ENCODE assay signal across 8 mouse cellular contexts in genomic region chr17:34118873-34119248, GRCm38 (mm10). TPM values are rescaled to one million over a fixed set of nuclear protein-coding genes. Genes with fewer than 3 reads are reported as not detected.
DNase-seq lines count a peak whose midpoint lies in the region; ATAC-seq and TF ChIP-seq lines count a peak whose summit lies in the region.

No protein-coding gene starts in this region.

- H3K4me2 ChIP-seq in lung, postnatal 0 days (replicated peaks; ENCODE audit: low read depth, low read length) = peak overlapping the region; percentile 94
- peak overlapping the region; percentile 97 for H3K4me2 ChIP-seq in limb, embryonic 11.5 days (ENCODE audit: low read depth, severe bottlenecking)

- WGBS in lung, postnatal 0 days = 1% methylated on average over 35 of the region's 38 CpGs
- under 1% methylated on average over 38 of the region's 38 CpGs for WGBS in limb, embryonic 11.5 days
- WGBS in small intestine, adult 2 months = under 1% methylated on average over 38 of the region's 38 CpGs

- no peak for DNase-seq in lung, postnatal 0 days (ENCODE audit: low spot score)
- DNase-seq in lung, postnatal 4 days = no peak
- no peak for DNase-seq in limb, embryonic 11.5 days (ENCODE audit: low spot score)
- DNase-seq in right cerebral cortex, postnatal 4 days = no peak
- no peak for DNase-seq in adrenal gland, postnatal 4 days (ENCODE audit: low spot score in 2 of 2)

- ATAC-seq in lung, postnatal 0 days = peak; percentile 14; the same call in 1 of the 2 replicates
- ATAC-seq in limb, embryonic 11.5 days (ENCODE audit: insufficient number of reproducible peaks, low FRiP score, low TSS enrichment, low read depth) = no peak; the same call in 1 of the 2 replicates
- ATAC-seq in megakaryocyte-erythroid progenitor cell, adult 5-6 weeks (replicated peaks; ENCODE audit: low FRiP score, low TSS enrichment, poor library complexity, severe bottlenecking) = no peak

- H3K9ac ChIP-seq in lung, postnatal 0 days (replicated peaks; ENCODE audit: low read depth) = peak overlapping the region; percentile 86
- peak overlapping the region; percentile 93 for H3K9ac ChIP-seq in limb, embryonic 11.5 days (ENCODE audit: low read length)

- H3K9me3 ChIP-seq in lung, postnatal 0 days (ENCODE audit: low read length) = no peaks in the 10 kb centered on the region
- H3K9me3 ChIP-seq in erythroblast, embryonic 14.5 days (ENCODE audit: control insufficient read depth, low read length) = no peaks in the 10 kb centered on the region
- no peaks in the 10 kb centered on the region for H3K9me3 ChIP-seq in limb, embryonic 11.5 days (ENCODE audit: control insufficient read depth, low read length)

- H3K36me3 ChIP-seq in lung, postnatal 0 days (ENCODE audit: insufficient read depth, low read length) = peaks cover 31% of the 10 kb centered on the region
- peaks cover 52% of the 10 kb centered on the region for H3K36me3 ChIP-seq in erythroblast, embryonic 14.5 days (ENCODE audit: control insufficient read depth)
- H3K36me3 ChIP-seq in limb, embryonic 11.5 days (ENCODE audit: control insufficient read depth, insufficient read depth, low read length) = peaks cover 38% of the 10 kb centered on the region
- H3K36me3 ChIP-seq in small intestine, adult 2 months (ENCODE audit: control insufficient read depth, insufficient read depth, low read length) = peaks cover 46% of the 10 kb centered on the region

- no peaks in the 10 kb centered on the region for H3K27me3 ChIP-seq in lung, postnatal 0 days (replicated peaks; ENCODE audit: insufficient read depth, low read length)
- H3K27me3 ChIP-seq in erythroblast, embryonic 14.5 days (ENCODE audit: control insufficient read depth) = no peaks in the 10 kb centered on the region
- H3K27me3 ChIP-seq in limb, embryonic 11.5 days (ENCODE audit: control insufficient read depth, insufficient read depth, low read length) = no peaks in the 10 kb centered on the region
- no peaks in the 10 kb centered on the region for H3K27me3 ChIP-seq in small intestine, adult 2 months (ENCODE audit: control insufficient read depth, insufficient read depth, low read length)

- H3K27ac ChIP-seq in lung, postnatal 0 days (ENCODE audit: low read length) = peak overlapping the region; percentile 75
- H3K27ac ChIP-seq in limb, embryonic 11.5 days (replicated peaks; ENCODE audit: low read depth, low read length) = peak overlapping the region; percentile 100
- H3K27ac ChIP-seq in small intestine, adult 2 months (ENCODE audit: insufficient read depth, low read depth, low read length) = peak overlapping the region; percentile 41

- no peak for TF ChIP-seq POLR2A in small intestine, adult 2 months (IDR thresholded peaks at IDR 0.05; ENCODE audit: low read depth, low read length)

- H3K4me1 ChIP-seq in lung, postnatal 0 days (ENCODE audit: insufficient read depth, low read depth, low read length) = peaks cover 12% of the 10 kb centered on the region; the same call in 1 of the 2 replicates
- H3K4me1 ChIP-seq in erythroblast, embryonic 14.5 days (ENCODE audit: control insufficient read depth) = peaks cover 79% of the 10 kb centered on the region
- peaks cover 15% of the 10 kb centered on the region for H3K4me1 ChIP-seq in limb, embryonic 11.5 days (ENCODE audit: control insufficient read depth, insufficient read depth, low read length)
- peaks cover 9% of the 10 kb centered on the region; the same call in 1 of the 2 replicates for H3K4me1 ChIP-seq in small intestine, adult 2 months (ENCODE audit: control insufficient read depth, insufficient read depth, insufficient read length, low read length)

- peak; percentile 15; the same call in 1 of the 2 replicates for TF ChIP-seq CTCF in lung, postnatal 0 days (IDR thresholded peaks at IDR 0.05)
- TF ChIP-seq CTCF in small intestine, adult 2 months (IDR thresholded peaks at IDR 0.05; ENCODE audit: extremely low read depth, insufficient read length, insufficient replicate concordance, low read depth, low read length) = no peak

- peak overlapping the region; percentile 92 for H3K4me3 ChIP-seq in lung, postnatal 0 days (ENCODE audit: low read depth, low read length)
- peak overlapping the region; percentile 100 for H3K4me3 ChIP-seq in erythroblast, embryonic 14.5 days (replicated peaks)
- peak overlapping the region; percentile 99 for H3K4me3 ChIP-seq in limb, embryonic 11.5 days (ENCODE audit: low read depth, low read length)
- H3K4me3 ChIP-seq in small intestine, adult 2 months (ENCODE audit: low read depth, low read length) = peak overlapping the region; percentile 79

- peak; percentile 41; the same call in 1 of the 2 replicates for TF ChIP-seq EP300 in lung, postnatal 0 days (IDR thresholded peaks at IDR 0.05)

RNA-seq across cellular contexts. Expression of gene H2-DMa, which starts 0.5 kb away (rescaled TPM):
- 20.7 and 23.9 TPM in 2 replicates for polyA plus RNA-seq in lung, postnatal 0 days (2015; fragmentation: Nextera tagmentation; extraction: Ambion mirVana)
- polyA plus RNA-seq in erythroblast, embryonic 14.5 days (2012) = 0.46 and 1.0 TPM in 2 replicates
- polyA plus RNA-seq in limb, embryonic 11.5 days (2014; fragmentation: Nextera tagmentation; extraction: Ambion mirVana) = 7.5 and 9.1 TPM in 2 replicates
- polyA plus RNA-seq in small intestine, adult 2 months (2012; rRNA removed) = 35.4 and 169 TPM in 2 replicates
- total RNA-seq in megakaryocyte-erythroid progenitor cell, adult 5-6 weeks (2014; fragmentation: Nextera tagmentation) = 26.4 and 41.6 TPM in 2 replicates
- 35.0 and 36.7 TPM in 2 replicates for total RNA-seq in megakaryocyte-erythroid progenitor cell, adult 5-6 weeks (2017)
- 10 to 100 TPM; 11.2 to 11.7 TPM for total RNA-seq in adrenal gland, postnatal 4 days (2021)

RNA-seq across cellular contexts. Expression of gene Brd2, which starts 3.6 kb away (rescaled TPM):
- 80.2 and 80.3 TPM in 2 replicates for polyA plus RNA-seq in lung, postnatal 0 days (2015; fragmentation: Nextera tagmentation; extraction: Ambion mirVana)
- 28.3 and 30.4 TPM in 2 replicates for polyA plus RNA-seq in erythroblast, embryonic 14.5 days (2012)
- polyA plus RNA-seq in limb, embryonic 11.5 days (2014; fragmentation: Nextera tagmentation; extraction: Ambion mirVana) = 141 and 152 TPM in 2 replicates
- 41.2 and 73.1 TPM in 2 replicates for polyA plus RNA-seq in small intestine, adult 2 months (2012; rRNA removed)
- 173 and 198 TPM in 2 replicates for total RNA-seq in megakaryocyte-erythroid progenitor cell, adult 5-6 weeks (2014; fragmentation: Nextera tagmentation)
- total RNA-seq in megakaryocyte-erythroid progenitor cell, adult 5-6 weeks (2017) = 312 and 511 TPM in 2 replicates
- total RNA-seq in adrenal gland, postnatal 4 days (2021) = 100 to 1,000 TPM; 225 to 226 TPM

RNA-seq across cellular contexts. Expression of gene H2-DMb2, which starts 24.2 kb away (rescaled TPM):
- polyA plus RNA-seq in lung, postnatal 0 days (2015; fragmentation: Nextera tagmentation; extraction: Ambion mirVana) = 1.8 and 2.2 TPM in 2 replicates
- not detected in 2 replicates for polyA plus RNA-seq in erythroblast, embryonic 14.5 days (2012)
- polyA plus RNA-seq in limb, embryonic 11.5 days (2014; fragmentation: Nextera tagmentation; extraction: Ambion mirVana) = 0.23 TPM in 1 of 2 replicates, not detected in the other
- polyA plus RNA-seq in small intestine, adult 2 months (2012; rRNA removed) = 12.7 and 25.4 TPM in 2 replicates
- 0.81 and 2.9 TPM in 2 replicates for total RNA-seq in megakaryocyte-erythroid progenitor cell, adult 5-6 weeks (2014; fragmentation: Nextera tagmentation)
- not detected in 2 replicates for total RNA-seq in megakaryocyte-erythroid progenitor cell, adult 5-6 weeks (2017)
- 1 to 10 TPM; 1.2 to 3.0 TPM for total RNA-seq in adrenal gland, postnatal 4 days (2021)

RNA-seq across cellular contexts. Expression of gene H2-Oa, which starts 26.7 kb away (rescaled TPM):
- 0.48 and 1.1 TPM in 2 replicates for polyA plus RNA-seq in lung, postnatal 0 days (2015; fragmentation: Nextera tagmentation; extraction: Ambion mirVana)
- polyA plus RNA-seq in erythroblast, embryonic 14.5 days (2012) = 0.04 and 0.14 TPM in 2 replicates
- 0.55 and 1.2 TPM in 2 replicates for polyA plus RNA-seq in limb, embryonic 11.5 days (2014; fragmentation: Nextera tagmentation; extraction: Ambion mirVana)
- 7.2 and 16.6 TPM in 2 replicates for polyA plus RNA-seq in small intestine, adult 2 months (2012; rRNA removed)
- total RNA-seq in megakaryocyte-erythroid progenitor cell, adult 5-6 weeks (2014; fragmentation: Nextera tagmentation) = 6.2 and 15.1 TPM in 2 replicates
- 0.75 and 5.8 TPM in 2 replicates for total RNA-seq in megakaryocyte-erythroid progenitor cell, adult 5-6 weeks (2017)
- under 1 TPM in 1 of 2 experiments, not detected in 1; 0.31 TPM for total RNA-seq in adrenal gland, postnatal 4 days (2021)

RNA-seq across cellular contexts. Expression of gene H2-DMb1, which starts 34.0 kb away (rescaled TPM):
- polyA plus RNA-seq in lung, postnatal 0 days (2015; fragmentation: Nextera tagmentation; extraction: Ambion mirVana) = 6.9 and 7.2 TPM in 2 replicates
- polyA plus RNA-seq in erythroblast, embryonic 14.5 days (2012) = not detected in 2 replicates
- polyA plus RNA-seq in limb, embryonic 11.5 days (2014; fragmentation: Nextera tagmentation; extraction: Ambion mirVana) = 0.45 and 0.61 TPM in 2 replicates
- polyA plus RNA-seq in small intestine, adult 2 months (2012; rRNA removed) = 39.0 and 281 TPM in 2 replicates
- total RNA-seq in megakaryocyte-erythroid progenitor cell, adult 5-6 weeks (2014; fragmentation: Nextera tagmentation) = 3.8 and 9.1 TPM in 2 replicates
- total RNA-seq in megakaryocyte-erythroid progenitor cell, adult 5-6 weeks (2017) = 10.1 and 22.9 TPM in 2 replicates
- 1 to 10 TPM; 1.9 to 3.8 TPM for total RNA-seq in adrenal gland, postnatal 4 days (2021)

Comparison
In these comparisons a context has a peak if more than half of its experiments do, and no peak if none do; other contexts are left out.
1. H3K27ac ChIP-seq: peak in every context shown above with its lines; median percentile 100 in limb, embryonic 11.5 days; 75 in lung, postnatal 0 days; 41 in small intestine, adult 2 months.